ENCODE assay signal across 20 mouse cellular contexts in genomic region chr7:67678878-67679499, GRCm38 (mm10).
"Had no signal": no experiment of that assay in that cellular context is flagged by ENCODE, and none has a peak within 500 bp of the region (broad histone marks: within the 10 kb centered on the region; RNA-seq: fewer than 3 reads in every experiment).

No protein-coding gene starts in this region.

- H3K36me3 ChIP-seq: liver, embryonic 15.5 days; midbrain, embryonic 15.5 days; neural tube, embryonic 15.5 days had no signal

- H3K27ac ChIP-seq: limb, embryonic 10.5 days; limb, embryonic 13.5 days; liver, embryonic 12.5 days; liver, embryonic 15.5 days; macrophage; midbrain, embryonic 12.5 days; midbrain, embryonic 15.5 days; neural tube, embryonic 12.5 days; neural tube, embryonic 15.5 days had no signal

- ATAC-seq: liver, embryonic 12.5 days; midbrain, embryonic 15.5 days had no signal

- DNase-seq: kidney, adult 18-20 months; kidney, adult 9 months; kidney, postnatal 14 days; kidney, postnatal 4 days; liver; lung, adult 18-20 months; lung, postnatal 14 days; right cerebral cortex, adult 18-20 months; right cerebral cortex, postnatal 14 days; right cerebral cortex, postnatal 4 days; thymus, postnatal 25 days had no signal

- H3K27me3 ChIP-seq: limb, embryonic 13.5 days; liver, embryonic 12.5 days; liver, embryonic 15.5 days; midbrain, embryonic 12.5 days; midbrain, embryonic 15.5 days; neural tube, embryonic 12.5 days; neural tube, embryonic 15.5 days had no signal

- H3K4me3 ChIP-seq: limb, embryonic 10.5 days; limb, embryonic 13.5 days; liver, embryonic 12.5 days; liver, embryonic 15.5 days; midbrain, embryonic 12.5 days; midbrain, embryonic 15.5 days; neural tube, embryonic 12.5 days; neural tube, embryonic 15.5 days had no signal

- H3K9me3 ChIP-seq: limb, embryonic 10.5 days; limb, embryonic 13.5 days; liver, embryonic 12.5 days; liver, embryonic 15.5 days; midbrain, embryonic 12.5 days; midbrain, embryonic 15.5 days; neural tube, embryonic 12.5 days; neural tube, embryonic 15.5 days had no signal

- H3K4me2 ChIP-seq: limb, embryonic 13.5 days; liver, embryonic 12.5 days; liver, embryonic 15.5 days; midbrain, embryonic 12.5 days; midbrain, embryonic 15.5 days; neural tube, embryonic 12.5 days; neural tube, embryonic 15.5 days had no signal

- H3K9ac ChIP-seq: limb, embryonic 13.5 days; liver, embryonic 12.5 days; liver, embryonic 15.5 days; midbrain, embryonic 12.5 days; midbrain, embryonic 15.5 days; neural tube, embryonic 12.5 days; neural tube, embryonic 15.5 days had no signal

- H3K4me1 ChIP-seq: limb, embryonic 10.5 days; limb, embryonic 13.5 days; liver, embryonic 12.5 days; liver, embryonic 15.5 days; midbrain, embryonic 12.5 days; midbrain, embryonic 15.5 days; neural tube, embryonic 12.5 days; neural tube, embryonic 15.5 days had no signal
